Mouse (Mus musculus) embryonic facial prominence, embryonic 11.5 days (tissue): ENCODE measurements around the gene Csrp2. TPM values are rescaled to one million over a fixed set of nuclear protein-coding genes. Genes with fewer than 3 reads are reported as not detected.

Source experiments
- ATAC-seq: fragments of 200-750 bp; cut with Nextera tagmentation; replicated peaks from 2 replicates; pipeline ENCODE4 v1.8.0; 2017; ENCODE audit warnings: low read depth; ENCODE audit not compliant: insufficient number of reproducible peaks, low FRiP score, low TSS enrichment
- DNase-seq: peaks from one replicate; pipeline ENCODE4 v3.0.0-alpha.2; 2015; ENCODE audit warnings: low spot score
- H3K27ac ChIP-seq: fragments of 300-500 bp; sonication (generic); replicated peaks from 2 replicates; pipeline ENCODE4 v1.5.1; 2014; ENCODE audit warnings: mild to moderate bottlenecking, low read depth, low read length, control low read depth
- H3K27me3 ChIP-seq: fragments of 300-500 bp; sonication (generic); 2 replicates; pipeline ENCODE4 v1.6.1; 2014; ENCODE audit warnings: mild to moderate bottlenecking, low read length, moderate library complexity, mixed read lengths; ENCODE audit not compliant: control insufficient read depth, insufficient read depth
- H3K36me3 ChIP-seq: fragments of 300-500 bp; sonication (generic); replicated peaks from 2 replicates; pipeline ENCODE4 v1.6.1; 2014; ENCODE audit warnings: low read depth, mild to moderate bottlenecking, low read length, moderate library complexity, mixed read lengths; ENCODE audit not compliant: control insufficient read depth, insufficient read depth
- H3K4me1 ChIP-seq: fragments of 300-500 bp; sonication (generic); 2 replicates; pipeline ENCODE4 v1.6.1; 2014; ENCODE audit warnings: low read length, mixed read lengths; ENCODE audit not compliant: control insufficient read depth, insufficient read depth
- H3K4me2 ChIP-seq: fragments of 300-500 bp; sonication (generic); 2 replicates; pipeline ENCODE4 v1.6.1; 2014; ENCODE audit warnings: low read depth, mild to moderate bottlenecking, control low read depth, low read length, moderate library complexity
- H3K4me3 ChIP-seq: fragments of 300-500 bp; sonication (generic); 2 replicates; pipeline ENCODE4 v1.5.1; 2014; ENCODE audit warnings: low read depth, low read length, control low read depth
- H3K9ac ChIP-seq: fragments of 300-500 bp; sonication (generic); replicated peaks from 2 replicates; pipeline ENCODE4 v1.6.1; 2014; ENCODE audit warnings: mild to moderate bottlenecking, control low read depth, low read length
- H3K9me3 ChIP-seq: fragments of 300-500 bp; sonication (generic); replicated peaks from 2 replicates; pipeline ENCODE4 v1.6.1; 2016; ENCODE audit warnings: mild to moderate bottlenecking, low read length, inconsistent platforms, mixed read lengths; ENCODE audit not compliant: control insufficient read depth
- WGBS: fragments of 180-500 bp; shearing (Covaris S2); extraction: QIAGEN DNeasy Blood & Tissue Kit; methylation state at CpG from one replicate; pipeline ENCODE4 v1.1.7; 2014; 5-methylcytosine and 5-hydroxymethylcytosine counted together
- polyA plus RNA-seq: library from polyadenylated mRNA; unstranded; fragments of >200 nt; fragmentation: Nextera tagmentation; extraction: Ambion mirVana; gene quantifications from 2 replicates; pipeline ENCODE4 v1.2.1, GENCODE M21; 2014

The Csrp2 gene
- polyA plus RNA-seq, 1 experiment from 2014 or later: 268 TPM

DNA sequence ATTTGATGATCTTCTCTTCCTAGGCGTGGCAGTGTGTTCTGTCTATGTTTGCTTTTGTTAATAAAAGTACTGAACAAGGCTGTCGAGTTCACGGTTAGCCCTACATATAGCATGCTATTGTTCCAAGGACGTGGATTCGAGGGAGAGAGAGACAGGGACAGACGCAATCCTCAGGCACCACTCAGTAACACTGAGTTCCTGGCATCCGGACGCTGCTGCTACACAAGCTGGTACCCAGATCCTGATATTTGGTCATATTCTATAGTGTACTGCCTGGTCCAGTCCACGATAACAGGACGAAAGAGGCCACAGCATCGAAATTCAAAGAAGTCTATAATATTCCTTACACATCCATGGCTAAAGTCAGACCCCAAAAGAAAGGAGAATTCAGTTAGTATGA, 24.6 kb downstream of the Csrp2 start:
- Histone ChIP-seq H3K9ac (no peak overlapping the region), H3K27ac (no peak overlapping the region), H3K4me2 (no peak overlapping the region), H3K4me3 (no peak overlapping the region), H3K27me3 (no peaks in the 10 kb centered on the region), H3K9me3 (no peaks in the 10 kb centered on the region), H3K36me3 (peaks cover 2% of the 10 kb centered on the region), H3K4me1 (no peaks in the 10 kb centered on the region)
- DNase-seq: no peak
- 90% methylated on average over 11 of the region's 11 CpGs for WGBS
- ATAC-seq: no peak

DNA sequence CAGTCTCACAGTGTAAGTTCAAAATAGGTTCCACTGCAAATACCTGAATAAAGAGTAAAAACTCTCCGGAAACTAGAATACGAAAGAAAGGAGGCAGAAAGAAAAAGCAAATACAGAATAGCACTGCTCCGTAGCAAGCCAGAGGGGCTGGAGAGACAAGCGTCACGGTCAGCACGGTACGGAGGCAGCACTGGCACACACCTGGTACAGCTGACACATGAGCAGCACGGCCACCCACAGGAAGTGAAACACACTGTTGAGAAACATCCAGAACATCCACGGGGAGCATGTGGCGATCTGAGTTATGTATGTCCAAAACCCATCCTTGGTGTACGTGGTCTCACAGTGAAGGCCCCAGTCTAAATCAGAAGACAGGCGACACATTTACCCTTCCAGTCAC, 26.4 kb downstream of the Csrp2 start:
- WGBS: 80% methylated on average over 12 of the region's 12 CpGs
- Histone ChIP-seq H3K9me3 (no peaks in the 10 kb centered on the region), H3K4me2 (no peak overlapping the region), H3K27me3 (no peaks in the 10 kb centered on the region), H3K4me3 (no peak overlapping the region), H3K36me3 (peaks cover 2% of the 10 kb centered on the region), H3K27ac (0 out of 2 replicates have a peak overlapping the region, but pooled peaks have one; percentile 20), H3K9ac (no peak overlapping the region), H3K4me1 (no peaks in the 10 kb centered on the region)
- ATAC-seq (no peak), DNase-seq (no peak)

DNA sequence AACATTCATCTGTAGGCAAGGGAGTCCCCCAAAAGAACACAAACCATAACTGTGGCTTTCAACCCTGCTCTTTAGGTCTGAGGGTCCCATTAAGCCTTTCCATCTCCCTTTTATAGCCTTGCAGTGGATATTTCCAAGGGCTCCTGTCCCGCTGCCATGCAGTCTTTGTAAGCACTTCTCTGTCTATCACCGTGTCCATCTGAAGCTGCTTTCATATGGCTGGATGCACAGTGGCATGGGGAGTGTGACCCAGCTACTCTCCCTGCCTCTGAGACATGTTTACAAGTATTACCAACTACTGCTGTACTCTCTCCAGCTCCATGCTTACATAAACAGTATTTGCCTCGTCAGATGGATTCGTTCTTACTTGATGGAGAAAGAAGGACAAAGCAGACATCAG, 28.0 kb downstream of the Csrp2 start:
- Histone ChIP-seq H3K27ac (no peak overlapping the region), H3K36me3 (no peaks in the 10 kb centered on the region; the same call in none of the 2 replicates)
- no peak for ATAC-seq

GRCm38 (mm10) chr10:110951112-110951511, 31.5 kb downstream of the Csrp2 start:
- DNase-seq (no peak), ATAC-seq (no peak)
- H3K27me3 ChIP-seq: no peaks in the 10 kb centered on the region
- no peak overlapping the region for H3K27ac ChIP-seq
- H3K4me2 ChIP-seq: no peak overlapping the region
- peaks cover 5% of the 10 kb centered on the region for H3K36me3 ChIP-seq
- no peaks in the 10 kb centered on the region for H3K4me1 ChIP-seq
- no peak overlapping the region for H3K4me3 ChIP-seq
- H3K9me3 ChIP-seq: no peaks in the 10 kb centered on the region
- 88% methylated on average over 1 of the region's 1 CpGs for WGBS
- H3K9ac ChIP-seq: no peak overlapping the region

More for the DNA sequence above, 28.0 kb downstream of the Csrp2 start:
- no peak overlapping the region for H3K4me2 ChIP-seq
- no peaks in the 10 kb centered on the region for H3K4me1 ChIP-seq
- H3K27me3 ChIP-seq: no peaks in the 10 kb centered on the region
- H3K9me3 ChIP-seq: no peaks in the 10 kb centered on the region
- H3K9ac ChIP-seq: no peak overlapping the region
- no peak overlapping the region for H3K4me3 ChIP-seq
- WGBS: 91% methylated on average over 4 of the region's 4 CpGs
- no peak for DNase-seq

DNA sequence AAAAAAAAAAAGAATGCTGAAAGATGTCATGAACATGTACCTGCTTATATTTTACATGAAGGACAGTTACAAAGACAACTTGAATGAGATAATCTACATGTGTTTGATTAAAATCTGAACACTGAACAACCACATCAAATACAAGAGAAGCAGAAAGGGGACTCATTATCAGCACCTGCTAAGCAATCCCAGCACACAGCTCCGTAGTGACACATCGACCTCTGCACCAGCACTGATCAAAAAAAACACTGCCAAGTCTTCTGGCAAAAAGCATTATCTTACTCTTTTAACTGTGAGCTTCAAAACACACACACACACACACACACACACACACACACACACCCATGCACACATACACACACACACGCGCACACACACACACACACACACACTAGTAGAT, 32.2 kb downstream of the Csrp2 start:
- Histone ChIP-seq H3K4me2 (no peak overlapping the region), H3K27me3 (no peaks in the 10 kb centered on the region), H3K36me3 (peaks cover 5% of the 10 kb centered on the region), H3K4me3 (no peak overlapping the region), H3K9ac (no peak overlapping the region), H3K27ac (no peak overlapping the region), H3K4me1 (no peaks in the 10 kb centered on the region), H3K9me3 (no peaks in the 10 kb centered on the region)
- WGBS: 86% methylated on average over 4 of the region's 4 CpGs
- DNase-seq (no peak), ATAC-seq (no peak)

- H3K4me3 ChIP-seq: no peak overlapping the region
- H3K9ac ChIP-seq: no peak overlapping the region
- H3K27me3 ChIP-seq: no peaks in the 10 kb centered on the region
- H3K36me3 ChIP-seq: peaks cover 5% of the 10 kb centered on the region
- ATAC-seq (no peak), DNase-seq (no peak)
- no peaks in the 10 kb centered on the region for H3K4me1 ChIP-seq
- no peak overlapping the region for H3K4me2 ChIP-seq
- H3K9me3 ChIP-seq: no peaks in the 10 kb centered on the region
- no peak overlapping the region for H3K27ac ChIP-seq
- WGBS: 93% methylated on average over 8 of the region's 8 CpGs
Observed at GRCm38 (mm10) chr10:110952271-110952670, 32.7 kb downstream of the Csrp2 start.

GRCm38 (mm10) chr10:110952937-110953451, 33.4 kb downstream of the Csrp2 start:
- Histone ChIP-seq H3K36me3 (peaks cover 5% of the 10 kb centered on the region), H3K9ac (no peak overlapping the region), H3K4me3 (no peak overlapping the region), H3K27ac (no peak overlapping the region), H3K4me1 (no peaks in the 10 kb centered on the region), H3K4me2 (no peak overlapping the region), H3K9me3 (no peaks in the 10 kb centered on the region), H3K27me3 (no peaks in the 10 kb centered on the region)
- 88% methylated on average over 9 of the region's 9 CpGs for WGBS
- DNase-seq (no peak), ATAC-seq (no peak)

GRCm38 (mm10) chr10:110958879-110959278, 39.3 kb downstream of the Csrp2 start:
- Histone ChIP-seq H3K36me3 (peaks cover 5% of the 10 kb centered on the region), H3K4me2 (no peak overlapping the region), H3K27ac (no peak overlapping the region), H3K4me3 (no peak overlapping the region), H3K9ac (no peak overlapping the region), H3K4me1 (no peaks in the 10 kb centered on the region), H3K9me3 (no peaks in the 10 kb centered on the region), H3K27me3 (no peaks in the 10 kb centered on the region)
- WGBS: 91% methylated on average over 6 of the region's 6 CpGs
- DNase-seq (no peak), ATAC-seq (no peak)
